Mouse (Mus musculus): ENCODE results near the gene Sncb. TPM values are rescaled to one million over a fixed set of nuclear protein-coding genes. Genes with fewer than 3 reads are reported as not detected.
A peak's percentile ranks its signal among the peaks of the same experiment; 100 is the strongest.
"Not testable (repeated sequence)": the region's sequence is repeated elsewhere in the genome, so short reads cannot be mapped to it uniquely, and the experiment has no call there.

Sncb gene
- polyA plus RNA-seq, 1 experiment: 0.53 TPM

GRCm38 (mm10) chr13:54794843-54795242 is 28.4 kb upstream of the Sncb start:
- Histone ChIP-seq H3K4me1 (replicated peaks; ENCODE audit: control insufficient read depth, insufficient read depth, low read length) (0 out of 2 replicates have a peak, but pooled peaks cover 2% of the 10 kb centered on the region), H3K27ac (ENCODE audit: control insufficient read depth, insufficient read depth, low read length) (no peak overlapping the region), H3K4me3 (ENCODE audit: control insufficient read depth, insufficient read depth, low read length) (no peak overlapping the region), H3K27me3 (ENCODE audit: control insufficient read depth, insufficient read depth, low read length) (peaks cover 4% of the 10 kb centered on the region; the same call in 1 of the 2 replicates), H3K36me3 (ENCODE audit: control insufficient read depth, insufficient read depth, low read length) (no peaks in the 10 kb centered on the region)
- no peak for DNase-seq
- WGBS: 53% methylated on average over 5 of the region's 5 CpGs
- TF ChIP-seq POLR2A (IDR thresholded peaks at IDR 0.05; ENCODE audit: control insufficient read depth, extremely low read depth, insufficient read depth, low read length, poor library complexity) (no peak), CTCF (IDR thresholded peaks at IDR 0.05; ENCODE audit: borderline replicate concordance, control insufficient read depth, extremely low read depth, insufficient read depth, low read length, poor library complexity) (no peak)

DNA sequence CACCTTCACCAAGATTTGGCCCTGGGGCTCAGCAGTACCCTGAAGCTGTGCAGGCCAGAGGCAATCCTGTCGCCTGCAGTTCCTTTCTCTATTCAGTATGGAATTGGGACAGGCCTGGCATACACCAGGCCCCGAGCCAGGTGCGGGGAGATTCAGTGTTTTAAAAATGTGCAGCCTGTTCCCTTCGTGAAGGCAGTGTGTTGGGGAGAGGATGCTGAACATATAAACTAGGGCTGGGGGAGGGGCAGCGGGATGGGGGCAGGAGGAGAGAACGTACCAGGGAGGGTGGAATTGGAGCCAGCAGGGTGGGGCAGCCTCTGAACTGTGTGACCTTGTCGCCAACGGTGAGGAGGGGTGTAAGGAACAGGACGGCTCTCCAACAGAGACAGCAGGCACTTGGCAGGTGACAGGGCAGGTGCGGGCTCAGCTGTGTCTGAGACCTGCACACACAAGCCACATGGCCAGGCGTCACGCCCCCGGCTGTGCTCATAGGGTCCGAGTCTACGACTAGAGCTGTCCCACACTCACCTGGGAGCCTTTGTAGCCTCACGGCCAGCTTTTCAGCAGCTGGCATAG is 27.7 kb upstream of the Sncb start:
- peaks cover 6% of the 10 kb centered on the region for H3K27me3 ChIP-seq (ENCODE audit: control insufficient read depth, insufficient read depth, low read length)
- no peak for DNase-seq
- 87% methylated on average over 16 of the region's 16 CpGs for WGBS
- TF ChIP-seq CTCF (IDR thresholded peaks at IDR 0.05; ENCODE audit: borderline replicate concordance, control insufficient read depth, extremely low read depth, insufficient read depth, low read length, poor library complexity): no peak
- TF ChIP-seq POLR2A (IDR thresholded peaks at IDR 0.05; ENCODE audit: control insufficient read depth, extremely low read depth, insufficient read depth, low read length, poor library complexity): no peak
- no peak overlapping the region for H3K4me3 ChIP-seq (ENCODE audit: control insufficient read depth, insufficient read depth, low read length)
- H3K27ac ChIP-seq (ENCODE audit: control insufficient read depth, insufficient read depth, low read length): no peak overlapping the region
- H3K36me3 ChIP-seq (ENCODE audit: control insufficient read depth, insufficient read depth, low read length): no peaks in the 10 kb centered on the region
- peaks cover 7% of the 10 kb centered on the region for H3K4me1 ChIP-seq (replicated peaks; ENCODE audit: control insufficient read depth, insufficient read depth, low read length)

- Histone ChIP-seq H3K36me3 (ENCODE audit: control insufficient read depth, insufficient read depth, low read length) (no peaks in the 10 kb centered on the region), H3K4me1 (replicated peaks; ENCODE audit: control insufficient read depth, insufficient read depth, low read length) (peaks cover 9% of the 10 kb centered on the region), H3K4me3 (ENCODE audit: control insufficient read depth, insufficient read depth, low read length) (no peak overlapping the region), H3K27me3 (ENCODE audit: control insufficient read depth, insufficient read depth, low read length) (peaks cover 6% of the 10 kb centered on the region), H3K27ac (ENCODE audit: control insufficient read depth, insufficient read depth, low read length) (no peak overlapping the region)
- no peak for TF ChIP-seq CTCF (IDR thresholded peaks at IDR 0.05; ENCODE audit: borderline replicate concordance, control insufficient read depth, extremely low read depth, insufficient read depth, low read length, poor library complexity)
- no peak for TF ChIP-seq POLR2A (IDR thresholded peaks at IDR 0.05; ENCODE audit: control insufficient read depth, extremely low read depth, insufficient read depth, low read length, poor library complexity)
- WGBS: 35% methylated on average over 21 of the region's 21 CpGs
- no peak for DNase-seq
Observed at GRCm38 (mm10) chr13:54792259-54793230, 26.1 kb upstream of the Sncb start.

DNA sequence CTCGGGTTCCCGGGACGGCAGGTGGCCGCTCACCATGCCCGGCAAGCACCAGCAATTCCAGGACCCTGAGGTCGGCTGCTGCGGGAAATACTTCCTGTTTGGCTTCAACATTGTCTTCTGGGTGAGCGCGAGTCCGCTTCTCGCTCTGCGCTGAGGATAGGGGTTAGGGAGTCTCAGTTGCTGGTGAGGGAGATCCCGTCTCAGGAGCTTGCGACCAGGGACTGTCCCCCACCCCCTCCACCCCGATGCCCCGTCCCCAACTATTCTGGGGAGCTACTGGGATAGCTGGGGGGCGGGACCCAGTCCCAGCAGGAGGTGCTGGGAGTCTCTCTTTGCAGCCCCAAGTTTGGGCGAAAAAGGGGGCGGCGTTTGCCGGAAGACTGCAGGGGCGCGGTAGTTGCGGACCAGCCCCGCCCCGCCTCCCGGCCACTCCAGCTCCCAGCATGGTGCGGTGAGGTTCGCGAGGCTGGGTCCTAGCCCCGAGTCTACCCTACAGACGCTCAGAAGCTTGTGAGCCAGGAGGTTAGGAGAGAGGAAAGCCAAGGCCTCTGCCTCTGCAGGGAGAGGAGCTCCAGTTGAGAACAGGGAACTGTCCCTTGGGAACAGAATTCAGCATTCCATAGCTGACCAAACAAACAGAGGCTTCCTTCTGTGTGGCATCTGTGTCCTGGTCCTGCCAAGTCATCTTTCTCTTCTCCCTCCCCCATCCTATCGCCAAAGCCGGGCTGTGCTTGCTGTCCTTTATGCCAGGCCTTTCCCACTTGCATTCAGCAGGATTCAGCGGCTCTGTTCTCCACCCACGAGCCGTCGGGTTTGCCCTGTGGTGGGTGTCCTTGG is 23.4 kb upstream of the Sncb start:
- Histone ChIP-seq H3K4me1 (replicated peaks; ENCODE audit: control insufficient read depth, insufficient read depth, low read length) (peaks cover 9% of the 10 kb centered on the region), H3K36me3 (ENCODE audit: control insufficient read depth, insufficient read depth, low read length) (no peaks in the 10 kb centered on the region), H3K27me3 (ENCODE audit: control insufficient read depth, insufficient read depth, low read length) (peaks cover 6% of the 10 kb centered on the region), H3K4me3 (ENCODE audit: control insufficient read depth, insufficient read depth, low read length) (peak overlapping the region; percentile 38), H3K27ac (ENCODE audit: control insufficient read depth, insufficient read depth, low read length) (no peak overlapping the region)
- no peak for DNase-seq
- WGBS: 4% methylated on average over 38 of the region's 38 CpGs
- TF ChIP-seq POLR2A (IDR thresholded peaks at IDR 0.05; ENCODE audit: control insufficient read depth, extremely low read depth, insufficient read depth, low read length, poor library complexity) (no peak), CTCF (IDR thresholded peaks at IDR 0.05; ENCODE audit: borderline replicate concordance, control insufficient read depth, extremely low read depth, insufficient read depth, low read length, poor library complexity) (no peak)

- peak within 1 kb of the TSS; percentile 38 for H3K4me3 ChIP-seq (ENCODE audit: control insufficient read depth, insufficient read depth, low read length)
- H3K27me3 ChIP-seq (ENCODE audit: control insufficient read depth, insufficient read depth, low read length): peaks cover 6% of the 10 kb centered on the region
- H3K36me3 ChIP-seq (ENCODE audit: control insufficient read depth, insufficient read depth, low read length): no peaks in the 10 kb centered on the region
- TF ChIP-seq CTCF (IDR thresholded peaks at IDR 0.05; ENCODE audit: borderline replicate concordance, control insufficient read depth, extremely low read depth, insufficient read depth, low read length, poor library complexity): no peak
- no peak for TF ChIP-seq POLR2A (IDR thresholded peaks at IDR 0.05; ENCODE audit: control insufficient read depth, extremely low read depth, insufficient read depth, low read length, poor library complexity)
- no peak within 1 kb of the TSS for H3K27ac ChIP-seq (ENCODE audit: control insufficient read depth, insufficient read depth, low read length)
- WGBS: 3% methylated on average over 45 of the region's 49 CpGs
- DNase-seq: peak; percentile 43
- peaks cover 9% of the 10 kb centered on the region for H3K4me1 ChIP-seq (replicated peaks; ENCODE audit: control insufficient read depth, insufficient read depth, low read length)
Observed at GRCm38 (mm10) chr13:54788740-54789560, 22.6 kb upstream of the Sncb start, which contains the start of gene Tspan17. TSS of gene Tspan17 (plus strand) at chr13:54789377.

- not testable (repeated sequence) for H3K27me3 ChIP-seq (ENCODE audit: control insufficient read depth, insufficient read depth, low read length); H3K4me3 ChIP-seq (ENCODE audit: control insufficient read depth, insufficient read depth, low read length); H3K4me1 ChIP-seq (replicated peaks; ENCODE audit: control insufficient read depth, insufficient read depth, low read length); DNase-seq; H3K36me3 ChIP-seq (ENCODE audit: control insufficient read depth, insufficient read depth, low read length); H3K27ac ChIP-seq (ENCODE audit: control insufficient read depth, insufficient read depth, low read length)
- 73% methylated on average over 2 of the region's 2 CpGs for WGBS
Observed at GRCm38 (mm10) chr13:54787591-54787990, 21.2 kb upstream of the Sncb start.
